Mouse (Mus musculus): ENCODE measurements around the gene Rabgap1l.

DNA sequence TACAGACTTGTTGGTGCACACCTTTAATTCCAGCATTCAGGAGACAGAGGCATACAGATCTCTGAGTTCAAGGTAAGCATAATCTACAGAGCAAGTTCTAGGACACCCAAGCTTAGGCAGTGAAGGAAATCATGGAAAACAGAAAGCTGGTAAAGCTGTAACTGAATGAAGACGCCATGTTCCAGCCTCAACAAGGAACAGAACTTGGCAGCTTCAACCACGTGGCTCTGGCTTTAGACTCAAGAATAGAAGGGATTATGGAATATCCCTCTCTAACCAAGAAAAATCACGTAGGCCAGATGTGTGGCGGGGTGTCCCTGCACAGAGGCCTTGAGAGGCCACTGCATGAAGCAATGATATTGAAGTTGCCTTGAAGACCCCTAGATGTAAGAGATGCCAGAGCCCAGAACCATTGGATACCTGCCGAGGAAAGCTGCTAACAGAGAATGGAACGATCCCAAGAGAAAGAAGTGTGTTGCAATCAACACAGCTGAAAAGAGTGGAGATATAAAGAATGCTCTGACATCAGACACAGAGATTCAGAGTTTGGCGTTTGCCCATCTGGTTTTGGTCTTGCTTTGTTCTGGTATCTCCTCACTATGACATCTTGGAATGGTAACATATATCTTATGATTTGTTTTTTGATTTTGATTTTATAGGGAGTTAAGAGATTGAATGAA is 102.4 kb downstream of the Rabgap1l start:
- no peak for TF ChIP-seq POLR2A (IDR thresholded peaks at IDR 0.05; ENCODE audit: control insufficient read depth, extremely low read depth, insufficient read depth, low read length, poor library complexity)
- no peak for TF ChIP-seq CTCF (IDR thresholded peaks at IDR 0.05; ENCODE audit: borderline replicate concordance, control insufficient read depth, extremely low read depth, insufficient read depth, low read length, poor library complexity)

All from thymus, adult 2 months (tissue).